Mouse (Mus musculus): ENCODE data around the gene Emc6.

The Emc6 gene

GRCm38 (mm10) chr11:73175612-73176011 lies 1.2 kb downstream of the Emc6 start:
- DNase-seq, result peak; percentile 83

GRCm38 (mm10) chr11:73172186-73172585 lies 4.7 kb downstream of the Emc6 start:
- DNase-seq, result peak; percentile 83

GRCm38 (mm10) chr11:73169231-73169630 lies 7.6 kb downstream of the Emc6 start:
- peak; percentile 83 for DNase-seq

GRCm38 (mm10) chr11:73168576-73168975 lies 8.3 kb downstream of the Emc6 start:
- DNase-seq, result no peak

- DNase-seq, result no peak
Measured at GRCm38 (mm10) chr11:73168071-73168470, 8.8 kb downstream of the Emc6 start.

GRCm38 (mm10) chr11:73162284-73162683 lies 14.6 kb downstream of the Emc6 start:
- DNase-seq, result no peak

GRCm38 (mm10) chr11:73161616-73162015 lies 15.2 kb downstream of the Emc6 start:
- no peak for DNase-seq

GRCm38 (mm10) chr11:73160811-73161200 lies 16.0 kb downstream of the Emc6 start:
- DNase-seq, result peak; percentile 47

GRCm38 (mm10) chr11:73159957-73160810 lies 16.7 kb downstream of the Emc6 start, which contains the start of gene P2rx5:
P2rx5 (plus strand) TSS chr11:73160421.
- peak; percentile 81 for DNase-seq

- DNase-seq, result no peak
Measured at GRCm38 (mm10) chr11:73155071-73155470, 21.8 kb downstream of the Emc6 start.

- no peak for DNase-seq
Measured at GRCm38 (mm10) chr11:73148209-73148608, 28.6 kb downstream of the Emc6 start.

- no peak for DNase-seq
Measured at GRCm38 (mm10) chr11:73146975-73147365, 29.9 kb downstream of the Emc6 start.

- no peak for DNase-seq
Measured at GRCm38 (mm10) chr11:73146026-73146974, 30.5 kb downstream of the Emc6 start.

- no peak for DNase-seq
Measured at GRCm38 (mm10) chr11:73144261-73144681, 32.6 kb downstream of the Emc6 start.

- DNase-seq, result peak; percentile 96
Measured at GRCm38 (mm10) chr11:73137591-73138501, 39.0 kb downstream of the Emc6 start, which contains the start of gene Haspin. Haspin (minus strand) TSS chr11:73138294.

GRCm38 (mm10) chr11:73137116-73137515 lies 39.7 kb downstream of the Emc6 start:
- peak; percentile 31 for DNase-seq

GRCm38 (mm10) chr11:73136587-73136986 lies 40.2 kb downstream of the Emc6 start:
- DNase-seq, result no peak

- no peak for DNase-seq
Measured at GRCm38 (mm10) chr11:73134222-73134621, 42.6 kb downstream of the Emc6 start.

GRCm38 (mm10) chr11:73132999-73133398 lies 43.8 kb downstream of the Emc6 start:
- no peak for DNase-seq

- DNase-seq, result peak; percentile 42
Measured at GRCm38 (mm10) chr11:73131020-73131419, 45.8 kb downstream of the Emc6 start.

- DNase-seq, result no peak
Measured at GRCm38 (mm10) chr11:73126495-73126894, 50.3 kb downstream of the Emc6 start.

All from kidney, postnatal 10 days (tissue).